ENCODE assay signal across 9 mouse cellular contexts in genomic region chr11:121560294-121560663, GRCm38 (mm10). TPM values are rescaled to one million over a fixed set of nuclear protein-coding genes. Genes with fewer than 3 reads are reported as not detected.
DNase-seq lines count a peak whose midpoint lies in the region; TF ChIP-seq lines count a peak whose summit lies in the region.
"Had no signal": no experiment of that assay in that cellular context is flagged by ENCODE, and none has a peak within 500 bp of the region (broad histone marks: within the 10 kb centered on the region; RNA-seq: fewer than 3 reads in every experiment).

No protein-coding gene starts in this region.

- no peak for TF ChIP-seq POLR2A in MEL (IDR thresholded peaks at IDR 0.05; ENCODE audit: control insufficient read depth in 1 of 2, insufficient read depth in 1 of 2, low read depth in 1 of 2, low read length in 2 of 2, poor library complexity in 1 of 2)
- no peak for TF ChIP-seq POLR2A in liver, adult 2 months (IDR thresholded peaks at IDR 0.05; ENCODE audit: extremely low read depth, insufficient read depth, low read length)
- no peak for TF ChIP-seq POLR2A in small intestine, adult 2 months (IDR thresholded peaks at IDR 0.05; ENCODE audit: low read depth, low read length)

- peaks cover 27 to 28% of the 10 kb centered on the region in 2 experiments for H3K4me1 ChIP-seq in MEL (ENCODE audit: control insufficient read depth in 1 of 2, insufficient read depth in 2 of 2, low read length in 2 of 2)
- H3K4me1 ChIP-seq in liver, adult 2 months (ENCODE audit: control insufficient read depth, insufficient read depth, low read length), result no peaks in the 10 kb centered on the region
- H3K4me1 ChIP-seq in small intestine, adult 2 months (ENCODE audit: control insufficient read depth, insufficient read depth, insufficient read length, low read length), result peaks cover 3% of the 10 kb centered on the region; the same call in 1 of the 2 replicates
- H3K4me1 ChIP-seq: heart, embryonic 13.5 days had no signal

- peak; percentile 37 for DNase-seq in CD4-positive helper T cell, adult 2 months (ENCODE audit: low read depth, low spot score)
- DNase-seq in MEL (ENCODE audit: low read depth, low spot score), result peak; percentile 87
- DNase-seq in liver, adult 2 months (ENCODE audit: extremely low read depth, low read depth, low spot score), result no peak
- DNase-seq in left cerebral cortex, adult 18-20 months (ENCODE audit: low spot score in 2 of 2), result no peak
- no peak for DNase-seq in spleen, adult 18-20 months
- no peak for DNase-seq in spleen, adult 12 weeks (ENCODE audit: low spot score)

- peaks cover 13 to 29% of the 10 kb centered on the region in 2 experiments for H3K36me3 ChIP-seq in MEL (ENCODE audit: control insufficient read depth in 1 of 2, insufficient read depth in 2 of 2, low read length in 2 of 2)
- peaks cover 4% of the 10 kb centered on the region; the same call in 1 of the 2 replicates for H3K36me3 ChIP-seq in liver, adult 2 months (ENCODE audit: control insufficient read depth, insufficient read depth, low read length)
- peaks cover 10% of the 10 kb centered on the region for H3K36me3 ChIP-seq in small intestine, adult 2 months (ENCODE audit: control insufficient read depth, insufficient read depth, low read length)

- peak overlapping the region; percentile 3; the same call in 1 of the 2 replicates for H3K9ac ChIP-seq in MEL (ENCODE audit: control insufficient read depth, low read depth, low read length, poor library complexity, severe bottlenecking)
- H3K9ac ChIP-seq in liver, adult 2 months (ENCODE audit: low read depth, low read length), result no peak overlapping the region
- H3K9ac ChIP-seq: heart, embryonic 13.5 days; limb, embryonic 13.5 days had no signal

- H3K27me3 ChIP-seq in MEL (ENCODE audit: control insufficient read depth in 1 of 2, insufficient read depth in 2 of 2, low read length in 2 of 2), result no peaks in the 10 kb centered on the region
- no peaks in the 10 kb centered on the region for H3K27me3 ChIP-seq in liver, adult 2 months (ENCODE audit: control insufficient read depth, insufficient read depth, low read length)
- no peaks in the 10 kb centered on the region for H3K27me3 ChIP-seq in small intestine, adult 2 months (ENCODE audit: control insufficient read depth, insufficient read depth, low read length)
- H3K27me3 ChIP-seq: heart, embryonic 13.5 days; limb, embryonic 13.5 days had no signal

- peak; percentile 26 for TF ChIP-seq RAD21 in MEL (IDR thresholded peaks at IDR 0.05; ENCODE audit: low read depth, low read length)

- no peak for TF ChIP-seq EP300 in MEL (IDR thresholded peaks at IDR 0.05; ENCODE audit: low read depth in 1 of 2, low read length in 2 of 2)

- WGBS in liver, adult 2 months, result 85% methylated on average over 7 of the region's 7 CpGs
- 72% methylated on average over 7 of the region's 7 CpGs for WGBS in small intestine, adult 2 months

- H3K9me3 ChIP-seq in MEL (replicated peaks; ENCODE audit: insufficient read depth, low read length), result no peaks in the 10 kb centered on the region
- H3K9me3 ChIP-seq: heart, embryonic 13.5 days had no signal

- H3K4me3 ChIP-seq in MEL (ENCODE audit: control insufficient read depth in 1 of 2, insufficient read depth in 1 of 2, low read depth in 2 of 2, low read length in 2 of 2), result no peak overlapping the region; a peak in 1 of 4 replicates
- no peak overlapping the region for H3K4me3 ChIP-seq in liver, adult 2 months (ENCODE audit: insufficient read depth, low read depth, low read length)
- H3K4me3 ChIP-seq in small intestine, adult 2 months (ENCODE audit: low read depth, low read length), result no peak overlapping the region
- H3K4me3 ChIP-seq: heart, embryonic 13.5 days; limb, embryonic 13.5 days had no signal

- H3K79me2 ChIP-seq in MEL (ENCODE audit: control insufficient read depth, insufficient read depth, low read length, poor library complexity), result no peaks in the 10 kb centered on the region
- no peaks in the 10 kb centered on the region for H3K79me2 ChIP-seq in liver, adult 2 months (ENCODE audit: control insufficient read depth, insufficient read depth, low read length)

- H3K27ac ChIP-seq in MEL (ENCODE audit: control insufficient read depth, low read depth, low read length), result peak overlapping the region; percentile 93
- no peak overlapping the region for H3K27ac ChIP-seq in liver, adult 2 months (replicated peaks; ENCODE audit: insufficient read depth, low read depth, low read length)
- no peak overlapping the region for H3K27ac ChIP-seq in small intestine, adult 2 months (ENCODE audit: insufficient read depth, low read depth, low read length)
- H3K27ac ChIP-seq: heart, embryonic 13.5 days; limb, embryonic 13.5 days had no signal

- peak; percentile 26 to 47 (median 45); a peak in 5 of 6 replicates for TF ChIP-seq CTCF in MEL (IDR thresholded peaks at IDR 0.05 in 2 of 3, conservative IDR thresholded peaks at IDR 0.05 in 1 of 3; ENCODE audit: control insufficient read depth in 1 of 3, insufficient read depth in 1 of 3, low read depth in 2 of 3, low read length in 3 of 3, poor library complexity in 1 of 3, severe bottlenecking in 1 of 3)
- peak; percentile 9; the same call in 1 of the 2 replicates for TF ChIP-seq CTCF in liver, adult 2 months (IDR thresholded peaks at IDR 0.05; ENCODE audit: low read depth, low read length)
- peak; percentile 21; the same call in 1 of the 2 replicates for TF ChIP-seq CTCF in small intestine, adult 2 months (IDR thresholded peaks at IDR 0.05; ENCODE audit: extremely low read depth, insufficient read length, insufficient replicate concordance, low read depth, low read length)

TF ChIP-seq in MEL, 35 proteins besides CTCF, POLR2A, EP300 and RAD21:
- TF ChIP-seq MEF2A (IDR thresholded peaks at IDR 0.05; ENCODE audit: extremely low read depth, insufficient replicate concordance, low read depth, low read length, poor library complexity, severe bottlenecking) (no peak), SMC3 (IDR thresholded peaks at IDR 0.05; ENCODE audit: low read depth, low read length) (peak; percentile 32; the same call in 1 of the 2 replicates), MAFK (IDR thresholded peaks at IDR 0.05; ENCODE audit: borderline replicate concordance, low read depth, low read length) (no peak)

RNA-seq across cellular contexts. Expression of gene Zfp750, which starts 41.1 kb away (rescaled TPM):
- total RNA-seq in MEL (2012; rRNA removed), result 0.08 TPM in 1 of 2 replicates, not detected in the other
- under 1 TPM in 1 of 2 experiments, not detected in 1; 0.06 TPM for polyA plus RNA-seq in MEL (2012; ENCODE audit: insufficient read depth in 1 of 2, insufficient read length in 2 of 2, low read depth in 1 of 2, low replicate concordance in 2 of 2, missing spikeins in 1 of 2)
- 1.0 and 2.8 TPM in 2 replicates for total RNA-seq in liver, adult 2 months (2014; rRNA removed)
- 2.7 and 3.5 TPM in 2 replicates for polyA plus RNA-seq in liver, adult 2 months (2012; rRNA removed)
- polyA plus RNA-seq in small intestine, adult 2 months (2012; rRNA removed), result 0.67 TPM in 1 of 2 replicates, not detected in the other
- total RNA-seq in left cerebral cortex, adult 18-20 months (2021), result not detected

Comparison
In these comparisons a context has a peak if more than half of its experiments do, and no peak if none do; other contexts are left out.
1. DNase-seq: peak in CD4-positive helper T cell, adult 2 months (single experiment) and MEL (single experiment); none in liver, adult 2 months (single experiment), left cerebral cortex, adult 18-20 months (0 of 2), spleen, adult 18-20 months (0 of 2) and spleen, adult 12 weeks (single experiment).
2. Peak in every context shown above with its lines, with median percentiles within 50 percentile points of each other: CTCF ChIP-seq.